Mouse (Mus musculus) limb, embryonic 11.5 days (tissue): ENCODE measurements around the gene Rab5if. TPM values are rescaled to one million over a fixed set of nuclear protein-coding genes. Genes with fewer than 3 reads are reported as not detected.
"Not testable (repeated sequence)": the region's sequence is repeated elsewhere in the genome, so short reads cannot be mapped to it uniquely, and the experiment has no call there.

Experiments
- ATAC-seq: fragments of 200-750 bp; cut with Nextera tagmentation; 2 replicates; pipeline ENCODE4 v1.8.0; 2017; ENCODE audit warnings: low read depth; ENCODE audit not compliant: insufficient number of reproducible peaks, low FRiP score, low TSS enrichment
- DNase-seq: peaks from one replicate; pipeline ENCODE4 v3.0.0-alpha.2; 2015; ENCODE audit warnings: low spot score
- H3K27ac ChIP-seq: fragments of 300-500 bp; sonication (generic); replicated peaks from 2 replicates; pipeline ENCODE4 v1.5.1; 2014; ENCODE audit warnings: low read depth, mild to moderate bottlenecking, low read length
- H3K27me3 ChIP-seq: fragments of 300-500 bp; sonication (generic); 2 replicates; pipeline ENCODE4 v1.6.1; 2014; ENCODE audit warnings: mild to moderate bottlenecking, low read length, mixed read lengths; ENCODE audit not compliant: control insufficient read depth, insufficient read depth
- H3K36me3 ChIP-seq: fragments of 300-500 bp; sonication (generic); 2 replicates; pipeline ENCODE4 v1.6.1; 2014; ENCODE audit warnings: mild to moderate bottlenecking, low read length, moderate library complexity, mixed read lengths; ENCODE audit not compliant: control insufficient read depth, insufficient read depth
- H3K4me1 ChIP-seq: fragments of 300-500 bp; sonication (generic); 2 replicates; pipeline ENCODE4 v1.6.1; 2014; ENCODE audit warnings: low read length, mixed read lengths; ENCODE audit not compliant: control insufficient read depth, insufficient read depth
- H3K4me2 ChIP-seq: fragments of 300-500 bp; sonication (generic); 2 replicates; pipeline ENCODE4 v1.6.1; 2014; ENCODE audit warnings: low read depth, mild to moderate bottlenecking, moderate library complexity; ENCODE audit not compliant: severe bottlenecking
- H3K4me3 ChIP-seq: fragments of 300-500 bp; sonication (generic); 2 replicates; pipeline ENCODE4 v1.5.1; 2014; ENCODE audit warnings: low read depth, low read length
- H3K9ac ChIP-seq: fragments of 300-500 bp; sonication (generic); 2 replicates; pipeline ENCODE4 v1.6.1; 2014; ENCODE audit warnings: mild to moderate bottlenecking, low read length
- H3K9me3 ChIP-seq: fragments of 300-500 bp; sonication (generic); 2 replicates; pipeline ENCODE4 v1.6.1; 2016; ENCODE audit warnings: low read length; ENCODE audit not compliant: control insufficient read depth
- WGBS: fragments of 180-500 bp; shearing (Covaris S2); extraction: QIAGEN DNeasy Blood & Tissue Kit; methylation state at CpG from one replicate; pipeline ENCODE4 v1.1.7; 2014; 5-methylcytosine and 5-hydroxymethylcytosine counted together
- polyA plus RNA-seq: library from polyadenylated mRNA; unstranded; fragments of >200 nt; fragmentation: Nextera tagmentation; extraction: Ambion mirVana; gene quantifications from 2 replicates; pipeline ENCODE4 v1.2.1, GENCODE M21; 2014

Gene Rab5if
- polyA plus RNA-seq, 1 experiment from 2014 or later: 202 TPM

DNA sequence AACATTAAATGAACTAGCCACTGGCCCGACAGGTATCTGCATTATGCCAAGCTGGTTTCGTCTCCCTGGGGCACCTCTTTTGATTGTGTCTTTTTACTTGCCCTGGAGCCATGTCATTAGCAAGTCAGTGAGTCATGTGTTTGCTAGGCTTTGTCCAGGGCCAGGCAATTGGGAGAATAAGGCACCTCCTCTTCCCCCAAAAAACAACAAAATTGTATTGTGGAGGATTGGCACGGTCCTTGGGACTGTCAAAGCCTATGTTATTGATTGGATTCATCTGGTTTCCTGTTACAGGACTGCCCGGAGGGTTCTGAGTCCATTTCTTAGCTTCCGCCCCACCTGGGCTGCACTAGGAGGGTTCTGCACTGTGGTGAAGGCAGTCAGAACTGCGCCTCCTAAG is 15.3 kb upstream of the Rab5if start:
- Histone ChIP-seq H3K9ac (no peak overlapping the region), H3K4me2 (no peak overlapping the region), H3K9me3 (no peaks in the 10 kb centered on the region), H3K4me1 (peaks cover 11% of the 10 kb centered on the region), H3K27ac (no peak overlapping the region), H3K36me3 (peaks cover 18% of the 10 kb centered on the region), H3K27me3 (no peaks in the 10 kb centered on the region), H3K4me3 (no peak overlapping the region)
- ATAC-seq (no peak), DNase-seq (no peak)
- WGBS: 62% methylated on average over 6 of the region's 6 CpGs

GRCm38 (mm10) chr2:156848526-156849182 is 14.3 kb upstream of the Rab5if start:
- H3K4me1 ChIP-seq: 0 out of 2 replicates have a peak, but pooled peaks cover 4% of the 10 kb centered on the region
- DNase-seq (no peak), ATAC-seq (no peak)
- H3K9me3 ChIP-seq: no peaks in the 10 kb centered on the region
- H3K4me2 ChIP-seq: no peak overlapping the region
- H3K36me3 ChIP-seq: peaks cover 18% of the 10 kb centered on the region
- H3K27me3 ChIP-seq: no peaks in the 10 kb centered on the region
- H3K4me3 ChIP-seq: no peak overlapping the region
- 86% methylated on average over 6 of the region's 6 CpGs for WGBS
- H3K27ac ChIP-seq: no peak overlapping the region
- H3K9ac ChIP-seq: no peak overlapping the region

- peaks cover 14% of the 10 kb centered on the region for H3K36me3 ChIP-seq
- no peak overlapping the region for H3K4me3 ChIP-seq
- H3K9ac ChIP-seq: no peak overlapping the region
- no peaks in the 10 kb centered on the region for H3K4me1 ChIP-seq
- H3K4me2 ChIP-seq: no peak overlapping the region
- DNase-seq: no peak
- WGBS: 92% methylated on average over 5 of the region's 5 CpGs
- no peaks in the 10 kb centered on the region for H3K9me3 ChIP-seq
- H3K27ac ChIP-seq: no peak overlapping the region
- ATAC-seq: no peak
- H3K27me3 ChIP-seq: no peaks in the 10 kb centered on the region
These were observed 12.4 kb upstream of the Rab5if start for GRCm38 (mm10) chr2:156850505-156850904.

GRCm38 (mm10) chr2:156853584-156853983 is 9.3 kb upstream of the Rab5if start:
- H3K9ac ChIP-seq, ATAC-seq, H3K4me3 ChIP-seq, H3K4me1 ChIP-seq, H3K4me2 ChIP-seq, H3K27me3 ChIP-seq, DNase-seq, H3K9me3 ChIP-seq, H3K27ac ChIP-seq: not testable (repeated sequence)
- peaks cover 11% of the 10 kb centered on the region for H3K36me3 ChIP-seq
- 92% methylated on average over 8 of the region's 13 CpGs for WGBS

DNA sequence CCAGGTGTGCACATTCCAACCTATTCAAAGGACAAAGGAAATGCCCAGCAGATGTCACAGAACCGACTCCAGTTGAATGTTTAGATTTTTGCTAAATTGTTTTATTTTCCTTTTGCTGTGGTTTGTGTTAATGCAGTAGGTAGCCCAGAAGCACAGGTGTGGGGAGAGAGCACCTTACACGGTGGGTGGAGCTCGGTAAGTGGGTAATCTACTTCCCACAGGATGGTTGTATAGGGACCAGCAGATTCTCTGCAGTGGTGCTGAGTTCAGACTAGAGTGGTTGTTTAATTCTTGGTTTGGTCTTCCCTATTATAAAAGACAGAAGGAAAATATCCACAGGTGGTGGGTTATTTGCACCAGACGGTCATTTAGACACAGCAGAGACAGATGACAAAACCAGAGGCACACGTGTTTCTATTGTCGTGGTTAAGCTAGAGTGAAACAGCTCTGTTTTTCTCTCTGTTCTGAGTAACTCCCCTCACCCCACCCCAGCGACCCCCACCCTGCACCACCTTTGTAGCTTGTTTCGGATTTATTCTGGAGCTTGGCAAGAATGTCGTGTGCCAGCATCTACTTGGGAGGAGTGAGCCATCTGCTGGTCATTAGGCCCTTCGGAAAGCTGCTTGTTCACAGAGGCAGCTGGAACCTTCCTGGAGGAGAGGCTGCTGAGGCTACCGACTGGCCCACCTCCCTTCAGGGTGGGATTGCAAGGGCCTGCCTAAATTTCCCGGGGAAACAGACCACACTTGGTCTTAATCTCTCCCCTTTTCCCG is 8.7 kb upstream of the Rab5if start:
- not testable (repeated sequence) for H3K9me3 ChIP-seq, H3K27ac ChIP-seq, H3K4me1 ChIP-seq, H3K4me2 ChIP-seq, H3K36me3 ChIP-seq, H3K4me3 ChIP-seq, H3K9ac ChIP-seq, H3K27me3 ChIP-seq, ATAC-seq
- DNase-seq: peak; percentile 56
- 51% methylated on average over 13 of the region's 13 CpGs for WGBS

DNA sequence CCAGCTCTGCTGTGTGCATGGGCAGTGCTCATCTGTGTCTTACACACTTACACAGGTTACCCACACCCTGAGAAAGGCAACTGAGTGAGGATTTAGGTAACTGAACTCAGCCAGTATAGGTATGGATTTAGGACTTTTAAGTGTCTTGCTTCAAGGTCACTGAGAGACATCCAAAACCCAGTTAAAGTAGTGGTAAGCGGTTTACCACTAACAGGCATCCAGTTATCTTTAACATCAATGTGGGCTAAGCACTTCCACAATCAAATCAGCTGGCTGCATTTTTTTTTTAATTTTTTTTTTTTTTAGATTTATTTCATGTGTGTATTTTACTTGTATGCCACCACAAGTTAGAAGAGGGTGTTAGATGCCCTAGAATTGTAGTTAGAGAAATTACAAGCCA is 6.6 kb upstream of the Rab5if start:
- Histone ChIP-seq H3K9me3 (no peaks in the 10 kb centered on the region), H3K27ac (no peak overlapping the region), H3K4me2 (no peak overlapping the region), H3K36me3 (peaks cover 9% of the 10 kb centered on the region), H3K9ac (no peak overlapping the region), H3K4me3 (no peak overlapping the region), H3K4me1 (no peaks in the 10 kb centered on the region), H3K27me3 (no peaks in the 10 kb centered on the region)
- 94% methylated on average over 1 of the region's 1 CpGs for WGBS
- DNase-seq: no peak
- no peak for ATAC-seq

DNA sequence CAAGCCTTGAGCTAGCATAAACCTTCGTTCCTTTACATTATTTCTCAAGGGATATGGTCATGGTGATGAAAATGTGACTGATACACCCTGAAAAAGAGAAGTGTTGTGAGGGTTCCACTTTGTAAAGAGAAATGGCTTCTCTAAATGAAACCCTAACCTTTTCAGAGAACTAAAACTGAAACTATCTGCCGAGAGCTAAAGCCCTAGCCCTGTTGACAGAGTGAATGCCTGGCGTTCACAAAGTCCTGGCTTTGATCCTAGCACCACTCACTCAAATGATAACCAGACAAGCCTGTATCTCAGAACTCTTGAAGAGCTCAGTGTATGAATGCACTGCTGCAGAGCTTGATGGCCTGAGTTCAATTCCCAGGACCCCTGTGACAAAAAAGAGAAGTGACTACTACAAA is 5.5 kb upstream of the Rab5if start:
- H3K36me3 ChIP-seq: peaks cover 7% of the 10 kb centered on the region
- no peak overlapping the region for H3K27ac ChIP-seq
- no peaks in the 10 kb centered on the region for H3K27me3 ChIP-seq
- ATAC-seq (no peak), DNase-seq (no peak)
- H3K4me2 ChIP-seq: no peak overlapping the region
- 85% methylated on average over 3 of the region's 3 CpGs for WGBS
- 0 out of 2 replicates have a peak, but pooled peaks cover 4% of the 10 kb centered on the region for H3K4me1 ChIP-seq
- H3K9ac ChIP-seq: no peak overlapping the region
- no peak overlapping the region for H3K4me3 ChIP-seq
- no peaks in the 10 kb centered on the region for H3K9me3 ChIP-seq

GRCm38 (mm10) chr2:156857835-156858234 is 5.1 kb upstream of the Rab5if start, which contains the start of gene 4930518I15Rik:
Gene 4930518I15Rik, minus strand, starts transcription at chr2:156857946.
- no peak within 1 kb of the TSS for H3K9ac ChIP-seq
- 0 out of 2 replicates have a peak, but pooled peaks cover 4% of the 10 kb centered on the region for H3K4me1 ChIP-seq
- DNase-seq (no peak), ATAC-seq (no peak)
- H3K9me3 ChIP-seq: no peaks in the 10 kb centered on the region
- no peaks in the 10 kb centered on the region for H3K27me3 ChIP-seq
- H3K4me3 ChIP-seq: no peak within 1 kb of the TSS
- 93% methylated on average over 2 of the region's 2 CpGs for WGBS
- H3K36me3 ChIP-seq: peaks cover 7% of the 10 kb centered on the region
- no peak within 1 kb of the TSS for H3K27ac ChIP-seq
- H3K4me2 ChIP-seq: no peak within 1 kb of the TSS
